Mouse (Mus musculus): Measurements from ENCODE around the gene Ankrd27.

GRCm38 (mm10) chr7:35583476-35584025 is 2.5 kb upstream of the Ankrd27 start:
- TF ChIP-seq CTCF (IDR thresholded peaks at IDR 0.05; ENCODE audit: control insufficient read depth, insufficient read depth, low read length), result no peak
- TF ChIP-seq POLR2A (IDR thresholded peaks at IDR 0.05; ENCODE audit: borderline replicate concordance, control insufficient read depth, low read depth, low read length), result no peak
